ENCODE assay signal across 20 mouse cellular contexts in the genomic region with DNA sequence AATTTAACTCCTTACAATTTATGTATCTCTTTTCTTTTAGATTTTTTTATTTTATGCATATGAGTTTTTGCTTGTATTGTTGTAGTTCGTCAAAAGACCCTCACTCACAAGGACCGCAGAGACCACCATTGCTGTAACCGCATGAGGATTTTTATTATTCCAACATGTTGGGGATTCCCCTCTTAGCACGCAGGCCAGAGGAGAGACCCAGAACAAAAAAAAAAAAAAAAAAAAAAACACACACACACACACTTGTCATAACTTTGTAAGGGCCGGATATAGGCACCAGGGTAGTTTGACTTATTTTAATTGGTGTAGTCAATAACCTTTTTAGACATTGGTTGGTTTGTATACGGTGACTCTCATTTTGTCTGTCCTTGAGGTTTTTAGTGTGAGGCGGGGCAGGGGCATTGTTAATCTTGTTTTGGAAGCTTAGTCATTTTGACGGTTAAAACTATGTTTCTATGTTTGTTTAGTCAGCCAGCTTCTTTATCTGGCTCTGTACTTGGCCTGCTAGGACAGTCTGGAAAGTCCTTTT. TPM values are rescaled to one million over a fixed set of nuclear protein-coding genes. Genes with fewer than 3 reads are reported as not detected.
DNase-seq lines count a peak whose midpoint lies in the region; ATAC-seq and TF ChIP-seq lines count a peak whose summit lies in the region.
"Had no signal": no experiment of that assay in that cellular context is flagged by ENCODE, and none has a peak within 500 bp of the region (broad histone marks: within the 10 kb centered on the region; RNA-seq: fewer than 3 reads in every experiment).

No protein-coding gene starts in this region.

- ATAC-seq in megakaryocyte, adult 5-6 weeks (ENCODE audit: poor library complexity, severe bottlenecking) = no peak
- ATAC-seq in liver, embryonic 14.5 days (ENCODE audit: insufficient read depth) = no peak
- ATAC-seq: forebrain, embryonic 16.5 days; hindbrain, embryonic 16.5 days; midbrain, embryonic 16.5 days had no signal

- no peaks in the 10 kb centered on the region for H3K27me3 ChIP-seq in megakaryocyte, embryonic 14.5 days (replicated peaks)
- no peaks in the 10 kb centered on the region for H3K27me3 ChIP-seq in liver, embryonic 14.5 days (ENCODE audit: control insufficient read depth, insufficient read depth, low read length)
- H3K27me3 ChIP-seq: embryonic facial prominence, embryonic 12.5 days; heart, embryonic 12.5 days; limb, embryonic 12.5 days; lung, embryonic 15.5 days; neural tube, embryonic 12.5 days had no signal

- H3K9ac ChIP-seq in liver, embryonic 14.5 days (replicated peaks) = peak overlapping the region; percentile 5; the same call in 1 of the 2 replicates
- H3K9ac ChIP-seq: embryonic facial prominence, embryonic 12.5 days; heart, embryonic 12.5 days; limb, embryonic 12.5 days; lung, embryonic 15.5 days; neural tube, embryonic 12.5 days had no signal

- no peaks in the 10 kb centered on the region for H3K9me3 ChIP-seq in megakaryocyte, embryonic 14.5 days
- H3K9me3 ChIP-seq in liver, embryonic 14.5 days (ENCODE audit: control insufficient read depth, low read length) = no peaks in the 10 kb centered on the region
- H3K9me3 ChIP-seq: embryonic facial prominence, embryonic 12.5 days; heart, embryonic 12.5 days; limb, embryonic 12.5 days; lung, embryonic 15.5 days; neural tube, embryonic 12.5 days had no signal

- H3K27ac ChIP-seq in liver, embryonic 14.5 days = peak overlapping the region; percentile 16
- H3K27ac ChIP-seq: embryonic facial prominence, embryonic 12.5 days; limb, embryonic 12.5 days; lung, embryonic 15.5 days; neural tube, embryonic 12.5 days had no signal

- TF ChIP-seq CTCF in liver, embryonic 14.5 days (IDR thresholded peaks at IDR 0.05; ENCODE audit: low read depth) = no peak

- H3K4me1 ChIP-seq in megakaryocyte, embryonic 14.5 days = peaks cover 56% of the 10 kb centered on the region
- H3K4me1 ChIP-seq in liver, embryonic 14.5 days (replicated peaks; ENCODE audit: control insufficient read depth in 2 of 2, insufficient read depth in 2 of 2, low read length in 1 of 2) = peaks cover 26 to 33% of the 10 kb centered on the region in 2 experiments

- TF ChIP-seq EP300 in liver, embryonic 14.5 days (IDR thresholded peaks at IDR 0.05; ENCODE audit: low read depth) = peak; percentile 42

- peak; percentile 54 for DNase-seq in adrenal gland, postnatal 14 days
- DNase-seq in liver, embryonic 14.5 days (ENCODE audit: low read depth in 3 of 3, low spot score in 3 of 3) = no peak
- no peak for DNase-seq in urinary bladder, postnatal 10 days (ENCODE audit: low spot score)
- no peak for DNase-seq in gastrocnemius, postnatal 4 days (ENCODE audit: low spot score in 2 of 2)
- DNase-seq in layer of hippocampus, postnatal 36 days = no peak
- DNase-seq: cerebellum, adult 2 months; heart, postnatal 36 days; kidney, adult 11 months; kidney, postnatal 10 days; thymus, postnatal 25 days had no signal

- peak overlapping the region; percentile 81 for H3K4me3 ChIP-seq in megakaryocyte, embryonic 14.5 days (replicated peaks)
- H3K4me3 ChIP-seq in liver, embryonic 14.5 days (ENCODE audit: insufficient read depth in 1 of 2, low read depth in 2 of 2, low read length in 2 of 2) = no peak overlapping the region
- H3K4me3 ChIP-seq: embryonic facial prominence, embryonic 12.5 days; heart, embryonic 12.5 days; limb, embryonic 12.5 days; lung, embryonic 15.5 days; neural tube, embryonic 12.5 days had no signal

- H3K4me2 ChIP-seq in liver, embryonic 14.5 days (ENCODE audit: low read depth) = peak overlapping the region; percentile 40
- H3K4me2 ChIP-seq: embryonic facial prominence, embryonic 12.5 days; heart, embryonic 12.5 days; limb, embryonic 12.5 days; lung, embryonic 15.5 days; neural tube, embryonic 12.5 days had no signal

- 38% methylated on average over 8 of the region's 8 CpGs for WGBS in liver, embryonic 14.5 days (ENCODE audit: insufficient replicate concordance)

- peaks cover 40% of the 10 kb centered on the region for H3K36me3 ChIP-seq in megakaryocyte, embryonic 14.5 days (replicated peaks; ENCODE audit: low read length)
- H3K36me3 ChIP-seq in liver, embryonic 14.5 days (replicated peaks; ENCODE audit: control insufficient read depth, insufficient read depth, low read depth) = peaks cover 22% of the 10 kb centered on the region

RNA-seq across cellular contexts. Expression of a gene that starts 3.5 kb away (rescaled TPM):
- 2.3 and 4.4 TPM in 2 replicates for polyA plus RNA-seq in megakaryocyte, embryonic 14.5 days (2012; ENCODE audit: insufficient read depth, low replicate concordance)
- 28.0 and 29.3 TPM in 2 replicates for total RNA-seq in megakaryocyte, adult 5-6 weeks (2015)
- total RNA-seq in megakaryocyte, adult 5-6 weeks (2017) = 43.3 and 45.3 TPM in 2 replicates
- 30.5 and 31.8 TPM in 2 replicates for total RNA-seq in adrenal gland, postnatal 14 days (2021)
- polyA plus RNA-seq in liver, embryonic 14.5 days (2012; rRNA removed) = 6.3 and 10.1 TPM in 2 replicates
- polyA plus RNA-seq in liver, embryonic 14.5 days (2014; fragmentation: Nextera tagmentation; extraction: Ambion mirVana) = 21.1 and 23.2 TPM in 2 replicates
- total RNA-seq in gastrocnemius, postnatal 4 days (2021) = 10 to 100 TPM; 16.2 to 19.1 TPM
- 10 to 100 TPM; 27.8 to 28.8 TPM for total RNA-seq in layer of hippocampus, postnatal 36 days (2021)

RNA-seq across cellular contexts. Expression of a gene that starts 21.2 kb away (rescaled TPM):
- 0.38 TPM in 1 of 2 replicates, not detected in the other for polyA plus RNA-seq in megakaryocyte, embryonic 14.5 days (2012; ENCODE audit: insufficient read depth, low replicate concordance)
- 24.4 and 26.8 TPM in 2 replicates for total RNA-seq in megakaryocyte, adult 5-6 weeks (2015)
- total RNA-seq in megakaryocyte, adult 5-6 weeks (2017) = 51.3 and 53.4 TPM in 2 replicates
- total RNA-seq in adrenal gland, postnatal 14 days (2021) = 14.6 and 23.3 TPM in 2 replicates
- polyA plus RNA-seq in liver, embryonic 14.5 days (2012; rRNA removed) = 3.8 and 5.5 TPM in 2 replicates
- 9.9 and 11.1 TPM in 2 replicates for polyA plus RNA-seq in liver, embryonic 14.5 days (2014; fragmentation: Nextera tagmentation; extraction: Ambion mirVana)
- 1 to 10 TPM; 7.0 to 7.6 TPM for total RNA-seq in gastrocnemius, postnatal 4 days (2021)
- total RNA-seq in layer of hippocampus, postnatal 36 days (2021) = 10 to 100 TPM; 21.9 to 22.7 TPM
